Mouse (Mus musculus) intestine, postnatal 0 days (tissue): ENCODE results near the gene Gmnn. TPM values are rescaled to one million over a fixed set of nuclear protein-coding genes. Genes with fewer than 3 reads are reported as not detected.
A peak's percentile ranks its signal among the peaks of the same experiment; 100 is the strongest.

Source experiments
- ATAC-seq: fragments of 200-750 bp; cut with Nextera tagmentation; 2 replicates; pipeline ENCODE4 v1.8.0; 2017; ENCODE audit warnings: mild to moderate bottlenecking, moderate TSS enrichment, moderate library complexity
- H3K27ac ChIP-seq: fragments of 300-500 bp; sonication (generic); 2 replicates; pipeline ENCODE4 v1.5.1; 2014; ENCODE audit warnings: mild to moderate bottlenecking, low read depth, low read length, moderate library complexity
- H3K27me3 ChIP-seq: fragments of 300-500 bp; sonication (generic); replicated peaks from 2 replicates; pipeline ENCODE4 v1.6.1; 2014; ENCODE audit warnings: low read length, mixed read lengths; ENCODE audit not compliant: control insufficient read depth, insufficient read depth
- H3K36me3 ChIP-seq: fragments of 300-500 bp; sonication (generic); 2 replicates; pipeline ENCODE4 v1.6.1; 2014; ENCODE audit warnings: mild to moderate bottlenecking, moderate library complexity; ENCODE audit not compliant: control insufficient read depth, insufficient read depth
- H3K4me1 ChIP-seq: fragments of 300-500 bp; sonication (generic); replicated peaks from 2 replicates; pipeline ENCODE4 v1.6.1; 2014; ENCODE audit warnings: antibody characterized with exemption, low read length, mixed read lengths; ENCODE audit not compliant: control insufficient read depth, insufficient read depth
- H3K4me2 ChIP-seq: fragments of 300-500 bp; sonication (generic); replicated peaks from 2 replicates; pipeline ENCODE4 v1.6.1; 2014; ENCODE audit warnings: low read depth, mild to moderate bottlenecking, moderate library complexity
- H3K4me3 ChIP-seq: fragments of 300-500 bp; sonication (generic); 2 replicates; pipeline ENCODE4 v1.5.1; 2014; ENCODE audit warnings: low read depth, low read length
- H3K9ac ChIP-seq: fragments of 300-500 bp; sonication (generic); 2 replicates; pipeline ENCODE4 v1.6.1; 2014; ENCODE audit warnings: mild to moderate bottlenecking, low read depth, low read length
- H3K9me3 ChIP-seq: fragments of 300-500 bp; sonication (generic); 2 replicates; pipeline ENCODE4 v1.6.1; 2016; ENCODE audit warnings: mixed run types; ENCODE audit not compliant: control insufficient read depth
- CTCF ChIP-seq: sonication (generic); IDR thresholded peaks from 2 replicates; pipeline ENCODE4 v1.5.1; 2016; ENCODE audit warnings: low read depth, mild to moderate bottlenecking, control low read depth, antibody characterized with exemption, moderate library complexity
- WGBS: fragments of 180-500 bp; shearing (Covaris S2); extraction: QIAGEN DNeasy Blood & Tissue Kit; methylation state at CpG from one replicate; pipeline ENCODE4 v1.1.7; 2014; 5-methylcytosine and 5-hydroxymethylcytosine counted together
- polyA plus RNA-seq: library from polyadenylated mRNA; unstranded; fragments of >200 nt; fragmentation: Nextera tagmentation; extraction: Ambion mirVana; gene quantifications from 2 replicates; pipeline ENCODE4 v1.2.1, GENCODE M21; 2015

The Gmnn gene
- polyA plus RNA-seq, 1 experiment from 2014 or later: 50.6 TPM

- Histone ChIP-seq H3K9me3 (0 out of 2 replicates have a peak, but pooled peaks cover 3% of the 10 kb centered on the region), H3K4me3 (no peak overlapping the region), H3K27ac (no peak overlapping the region), H3K27me3 (no peaks in the 10 kb centered on the region), H3K36me3 (no peaks in the 10 kb centered on the region), H3K4me2 (no peak overlapping the region), H3K9ac (no peak overlapping the region), H3K4me1 (no peaks in the 10 kb centered on the region)
- no peak for ATAC-seq
- WGBS: 60% methylated on average over 5 of the region's 5 CpGs
- no peak for TF ChIP-seq CTCF
These were observed 46.1 kb downstream of the Gmnn start for GRCm38 (mm10) chr13:24715601-24716000.

GRCm38 (mm10) chr13:24714360-24714885 lies 47.3 kb downstream of the Gmnn start:
- H3K27ac ChIP-seq: peak overlapping the region; percentile 41; the same call in 1 of the 2 replicates
- 0 out of 2 replicates have a peak, but pooled peaks cover 3% of the 10 kb centered on the region for H3K9me3 ChIP-seq
- no peak for TF ChIP-seq CTCF
- H3K4me2 ChIP-seq: no peak overlapping the region
- H3K9ac ChIP-seq: no peak overlapping the region
- no peaks in the 10 kb centered on the region for H3K4me1 ChIP-seq
- no peak for ATAC-seq
- H3K4me3 ChIP-seq: no peak overlapping the region
- no peaks in the 10 kb centered on the region for H3K36me3 ChIP-seq
- no peaks in the 10 kb centered on the region for H3K27me3 ChIP-seq
- 60% methylated on average over 9 of the region's 9 CpGs for WGBS

DNA sequence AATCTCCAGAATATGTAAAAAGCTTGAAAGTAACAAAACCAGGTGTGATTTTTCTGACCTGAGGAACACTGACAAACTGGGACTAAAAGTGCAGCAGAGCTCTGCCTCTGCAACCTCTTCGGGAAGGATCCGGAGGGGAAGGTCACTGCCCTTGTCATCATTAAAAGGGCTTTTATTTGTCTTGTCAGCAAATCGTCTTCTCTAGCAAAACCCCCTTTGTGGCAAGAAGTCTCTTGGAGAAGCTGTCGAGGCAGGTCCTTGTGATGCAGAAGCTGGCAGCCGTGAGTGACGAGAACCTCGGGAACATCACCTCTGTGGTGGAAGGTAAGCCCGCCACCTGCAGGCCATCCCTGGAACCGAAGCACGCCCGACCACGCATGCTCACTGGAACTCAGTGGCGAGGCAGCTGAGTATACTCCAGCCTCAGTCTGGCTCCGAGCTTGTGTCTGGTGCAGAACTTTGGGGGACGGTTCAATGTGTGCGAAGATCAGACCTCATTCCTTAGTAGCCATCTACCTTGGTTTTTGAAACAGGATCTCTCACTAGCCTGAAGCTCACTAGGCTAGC lies 48.2 kb downstream of the Gmnn start:
- Histone ChIP-seq H3K27ac (no peak overlapping the region), H3K36me3 (no peaks in the 10 kb centered on the region), H3K4me1 (no peaks in the 10 kb centered on the region), H3K4me3 (no peak overlapping the region), H3K4me2 (peak overlapping the region; percentile 49), H3K9ac (no peak overlapping the region), H3K9me3 (no peaks in the 10 kb centered on the region), H3K27me3 (no peaks in the 10 kb centered on the region)
- peak; percentile 97 for TF ChIP-seq CTCF
- WGBS: 8% methylated on average over 16 of the region's 16 CpGs
- peak; percentile 49; the same call in 1 of the 2 replicates for ATAC-seq

GRCm38 (mm10) chr13:24712581-24713130 lies 49.1 kb downstream of the Gmnn start:
- no peak overlapping the region for H3K4me3 ChIP-seq
- H3K9me3 ChIP-seq: no peaks in the 10 kb centered on the region
- H3K27me3 ChIP-seq: no peaks in the 10 kb centered on the region
- ATAC-seq: no peak
- WGBS: 63% methylated on average over 7 of the region's 7 CpGs
- H3K36me3 ChIP-seq: no peaks in the 10 kb centered on the region
- H3K4me1 ChIP-seq: no peaks in the 10 kb centered on the region
- H3K9ac ChIP-seq: no peak overlapping the region
- no peak for TF ChIP-seq CTCF
- H3K4me2 ChIP-seq: no peak overlapping the region
- no peak overlapping the region for H3K27ac ChIP-seq

GRCm38 (mm10) chr13:24710968-24711367 lies 50.8 kb downstream of the Gmnn start:
- no peak for TF ChIP-seq CTCF
- Histone ChIP-seq H3K27me3 (no peaks in the 10 kb centered on the region), H3K27ac (no peak overlapping the region), H3K4me1 (no peaks in the 10 kb centered on the region), H3K9ac (no peak overlapping the region), H3K36me3 (no peaks in the 10 kb centered on the region), H3K4me2 (no peak overlapping the region), H3K9me3 (no peaks in the 10 kb centered on the region), H3K4me3 (no peak overlapping the region)
- WGBS: 64% methylated on average over 7 of the region's 7 CpGs
- ATAC-seq: no peak

DNA sequence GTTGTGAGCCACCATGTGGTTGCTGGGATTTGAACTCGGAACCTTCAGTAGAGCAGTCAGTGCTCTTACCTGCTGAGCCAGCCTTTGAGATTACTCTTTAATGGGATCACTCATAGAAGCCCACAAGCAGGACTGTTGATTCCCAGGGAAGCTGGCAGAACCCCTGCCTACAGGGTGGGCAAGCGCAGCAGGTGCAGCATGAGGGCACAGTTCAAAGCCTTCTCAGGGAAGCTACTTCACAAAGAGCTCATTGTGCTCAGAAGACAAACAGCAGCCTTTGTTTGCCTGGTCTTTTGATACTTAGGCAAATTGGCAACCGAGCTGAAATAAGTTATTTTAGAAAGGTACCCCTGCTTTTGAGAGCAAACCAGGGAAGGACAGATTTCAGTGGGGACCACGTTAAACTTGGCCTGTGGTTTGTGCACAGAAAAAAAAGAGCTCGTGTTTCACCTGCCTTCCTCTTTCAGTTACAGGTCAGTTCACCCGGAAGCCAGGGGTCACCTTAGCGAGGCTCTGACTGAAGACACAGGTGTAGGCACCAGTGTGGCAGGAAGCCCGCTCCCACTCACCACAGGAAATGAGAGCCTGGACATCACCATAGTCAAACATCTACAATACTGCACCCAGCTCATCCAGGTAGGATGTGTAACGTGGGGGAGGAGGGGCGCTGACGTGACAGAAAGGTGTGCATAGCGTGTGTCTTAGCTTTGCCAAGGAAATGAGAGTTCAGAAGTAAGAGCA lies 51.9 kb downstream of the Gmnn start:
- H3K9ac ChIP-seq: no peak overlapping the region
- peak; percentile 82 for ATAC-seq
- H3K27ac ChIP-seq: no peak overlapping the region
- no peak overlapping the region for H3K4me3 ChIP-seq
- no peak for TF ChIP-seq CTCF
- H3K9me3 ChIP-seq: no peaks in the 10 kb centered on the region
- H3K4me1 ChIP-seq: no peaks in the 10 kb centered on the region
- no peak overlapping the region for H3K4me2 ChIP-seq
- H3K27me3 ChIP-seq: no peaks in the 10 kb centered on the region
- 53% methylated on average over 12 of the region's 12 CpGs for WGBS
- no peaks in the 10 kb centered on the region for H3K36me3 ChIP-seq
